Mouse (Mus musculus): ENCODE measurements around the gene Mpped2. TPM values are rescaled to one million over a fixed set of nuclear protein-coding genes. Genes with fewer than 3 reads are reported as not detected.

Mpped2 gene
- total and polyA plus RNA-seq, 3 experiments: 0.04 to 0.10 TPM; not detected in 1

DNA sequence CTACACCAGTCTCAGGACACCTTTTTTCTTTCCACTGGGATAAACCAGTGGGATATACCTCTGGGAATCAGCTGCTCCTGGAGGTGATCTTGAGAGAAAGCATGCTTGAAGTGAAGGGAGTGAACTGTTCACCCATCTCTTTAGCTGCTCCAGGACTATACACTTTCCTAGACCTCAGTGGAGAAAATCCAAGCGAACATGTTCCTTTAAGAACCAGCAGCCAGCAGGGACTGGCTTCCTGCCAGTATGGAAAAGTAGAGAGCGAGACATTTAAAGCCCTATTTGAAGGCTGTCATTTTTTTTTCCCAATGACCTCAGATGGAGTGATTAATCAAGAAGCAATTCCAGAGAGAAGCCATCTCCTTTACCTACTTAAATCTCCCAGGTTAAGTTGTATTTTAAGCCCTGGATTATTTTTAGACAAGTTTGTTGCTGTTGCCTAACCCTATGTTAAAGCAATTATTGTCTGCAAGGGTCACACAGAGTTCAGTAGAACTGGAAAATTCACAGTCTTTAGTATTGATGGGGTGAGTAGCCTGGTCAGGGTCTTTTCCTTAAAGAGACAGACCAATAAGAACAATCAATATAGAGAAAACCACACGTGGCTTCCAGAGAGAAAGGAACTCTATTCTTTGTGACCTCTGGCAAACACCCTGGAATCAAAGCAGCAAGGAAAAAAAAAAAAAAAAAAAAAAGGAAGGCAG is 196.4 kb downstream of the Mpped2 start (continued):
- no peak for TF ChIP-seq HCFC1 (IDR thresholded peaks at IDR 0.05; ENCODE audit: low read depth, low read length)

DNA sequence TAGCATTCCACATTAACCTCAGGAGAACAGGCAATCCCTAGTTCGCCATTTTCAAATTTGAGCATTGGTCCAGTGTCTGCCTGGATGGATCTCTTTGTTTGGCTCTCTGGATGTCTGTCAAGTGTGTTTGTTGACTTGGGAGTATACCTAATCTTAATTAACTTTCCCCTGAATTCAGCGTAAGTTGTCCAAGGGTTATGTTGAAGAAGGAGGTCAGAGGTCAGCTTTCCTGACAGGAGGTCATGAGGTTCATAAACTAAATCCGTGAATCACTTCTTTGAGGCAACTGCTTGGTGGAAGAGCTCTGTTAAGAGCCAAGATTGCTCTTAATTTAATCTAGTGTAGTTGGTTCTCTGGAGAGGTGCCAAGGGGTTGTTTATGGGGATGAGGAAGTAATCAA is 200.3 kb downstream of the Mpped2 start:
- Histone ChIP-seq H3K27ac (ENCODE audit: control insufficient read depth, low read depth, low read length) (no peak overlapping the region), H3K9ac (ENCODE audit: control insufficient read depth, low read depth, low read length, poor library complexity, severe bottlenecking) (no peak overlapping the region), H3K27me3 (ENCODE audit: control insufficient read depth in 1 of 2, insufficient read depth in 2 of 2, low read length in 2 of 2) (no peaks in the 10 kb centered on the region; a peak in 1 of 4 replicates), H3K79me2 (ENCODE audit: control insufficient read depth, insufficient read depth, low read length, poor library complexity) (no peaks in the 10 kb centered on the region), H3K4me3 (ENCODE audit: control insufficient read depth in 1 of 2, insufficient read depth in 1 of 2, low read depth in 2 of 2, low read length in 2 of 2) (no peak overlapping the region), H3K36me3 (ENCODE audit: control insufficient read depth in 1 of 2, insufficient read depth in 2 of 2, low read length in 2 of 2) (no peaks in the 10 kb centered on the region), H3K4me1 (ENCODE audit: control insufficient read depth in 1 of 2, insufficient read depth in 2 of 2, low read length in 2 of 2) (no peaks in the 10 kb centered on the region), H3K9me3 (replicated peaks; ENCODE audit: insufficient read depth, low read length) (no peaks in the 10 kb centered on the region)
- DNase-seq (ENCODE audit: low read depth, low spot score): no peak
- TF ChIP-seq MAX (IDR thresholded peaks at IDR 0.05; ENCODE audit: low read length) (no peak), ELF1 (IDR thresholded peaks at IDR 0.05; ENCODE audit: low read depth, low read length) (no peak), MYB (IDR thresholded peaks at IDR 0.05; ENCODE audit: low read depth, low read length) (no peak), TBP (IDR thresholded peaks at IDR 0.05; ENCODE audit: low read depth, low read length) (no peak), CHD1 (IDR thresholded peaks at IDR 0.05; ENCODE audit: low read depth, low read length) (no peak), GATA1 (IDR thresholded peaks at IDR 0.05; ENCODE audit: low read depth, low read length) (no peak), ZKSCAN1 (IDR thresholded peaks at IDR 0.05; ENCODE audit: low read depth, low read length) (no peak), CTCF (IDR thresholded peaks at IDR 0.05 in 2 of 3, conservative IDR thresholded peaks at IDR 0.05 in 1 of 3; ENCODE audit: control insufficient read depth in 1 of 3, insufficient read depth in 1 of 3, low read depth in 2 of 3, low read length in 3 of 3, poor library complexity in 1 of 3, severe bottlenecking in 1 of 3) (no peak), POLR2A (IDR thresholded peaks at IDR 0.05; ENCODE audit: control insufficient read depth in 1 of 2, insufficient read depth in 1 of 2, low read depth in 1 of 2, low read length in 2 of 2, poor library complexity in 1 of 2) (no peak), TAL1 (IDR thresholded peaks at IDR 0.05; ENCODE audit: low read length) (no peak), JUND (IDR thresholded peaks at IDR 0.05; ENCODE audit: low read depth, low read length) (no peak), MAZ (IDR thresholded peaks at IDR 0.05; ENCODE audit: low read depth, low read length) (no peak), MYC (IDR thresholded peaks at IDR 0.05; ENCODE audit: low read depth, low read length) (no peak), TCF12 (IDR thresholded peaks at IDR 0.05; ENCODE audit: low read depth, low read length) (no peak), POLR2AphosphoS5 (IDR thresholded peaks at IDR 0.05; ENCODE audit: borderline replicate concordance, low read depth, low read length) (no peak), ZC3H11A (IDR thresholded peaks at IDR 0.05; ENCODE audit: low read depth, low read length) (no peak), POLR2AphosphoS2 (IDR thresholded peaks at IDR 0.05; ENCODE audit: low read length) (no peak), ZNF384 (IDR thresholded peaks at IDR 0.05; ENCODE audit: low read depth, low read length) (no peak), ZMIZ1 (IDR thresholded peaks at IDR 0.05; ENCODE audit: low read depth, low read length) (no peak), E2F4 (IDR thresholded peaks at IDR 0.05; ENCODE audit: borderline replicate concordance, low read depth, low read length) (no peak)
